Mouse (Mus musculus) limb, embryonic 13.5 days (tissue): ENCODE data around the gene Pnma1. TPM values are rescaled to one million over a fixed set of nuclear protein-coding genes. Genes with fewer than 3 reads are reported as not detected.
A peak's percentile ranks its signal among the peaks of the same experiment; 100 is the strongest.

Experiments used
- ATAC-seq: fragments of 200-750 bp; cut with Nextera tagmentation; 2 replicates; pipeline ENCODE4 v1.8.0; 2017; ENCODE audit warnings: low read depth, moderate number of reproducible peaks, moderate TSS enrichment; ENCODE audit not compliant: low FRiP score
- H3K27ac ChIP-seq: fragments of 300-500 bp; sonication (generic); 2 replicates; pipeline ENCODE4 v1.5.1; 2015; ENCODE audit warnings: inconsistent platforms, mild to moderate bottlenecking, moderate library complexity
- H3K27me3 ChIP-seq: fragments of 300-500 bp; sonication (generic); 2 replicates; pipeline ENCODE4 v1.6.1; 2015; ENCODE audit warnings: mild to moderate bottlenecking, inconsistent platforms
- H3K36me3 ChIP-seq: fragments of 300-500 bp; sonication (generic); 2 replicates; pipeline ENCODE4 v1.6.1; 2015; ENCODE audit warnings: inconsistent platforms, mild to moderate bottlenecking, moderate library complexity
- H3K4me1 ChIP-seq: fragments of 300-500 bp; sonication (generic); 2 replicates; pipeline ENCODE4 v1.6.1; 2015; ENCODE audit warnings: inconsistent platforms
- H3K4me2 ChIP-seq: fragments of 300-500 bp; sonication (generic); replicated peaks from 2 replicates; pipeline ENCODE4 v1.6.1; 2015; ENCODE audit warnings: inconsistent platforms, mild to moderate bottlenecking, moderate library complexity
- H3K4me3 ChIP-seq: fragments of 300-500 bp; sonication (generic); 2 replicates; pipeline ENCODE4 v1.5.1; 2015; ENCODE audit warnings: moderate library complexity, mild to moderate bottlenecking, inconsistent platforms
- H3K9ac ChIP-seq: fragments of 300-500 bp; sonication (generic); 2 replicates; pipeline ENCODE4 v1.6.1; 2015; ENCODE audit warnings: mild to moderate bottlenecking, inconsistent platforms
- H3K9me3 ChIP-seq: fragments of 300-500 bp; sonication (generic); 2 replicates; pipeline ENCODE4 v1.6.1; 2016; ENCODE audit warnings: inconsistent platforms
- WGBS: fragments of 180-500 bp; shearing (Covaris S2); methylation state at CpG from one replicate; pipeline ENCODE4 v1.1.7; 2015; 5-methylcytosine and 5-hydroxymethylcytosine counted together
- polyA plus RNA-seq: library from polyadenylated mRNA; unstranded; fragments of >200 nt; fragmentation: Nextera tagmentation; extraction: Ambion mirVana; gene quantifications from 2 replicates; pipeline ENCODE4 v1.2.1, GENCODE M21; 2015

Gene Pnma1
- polyA plus RNA-seq, 1 experiment from 2014 or later = 1.4 TPM

DNA sequence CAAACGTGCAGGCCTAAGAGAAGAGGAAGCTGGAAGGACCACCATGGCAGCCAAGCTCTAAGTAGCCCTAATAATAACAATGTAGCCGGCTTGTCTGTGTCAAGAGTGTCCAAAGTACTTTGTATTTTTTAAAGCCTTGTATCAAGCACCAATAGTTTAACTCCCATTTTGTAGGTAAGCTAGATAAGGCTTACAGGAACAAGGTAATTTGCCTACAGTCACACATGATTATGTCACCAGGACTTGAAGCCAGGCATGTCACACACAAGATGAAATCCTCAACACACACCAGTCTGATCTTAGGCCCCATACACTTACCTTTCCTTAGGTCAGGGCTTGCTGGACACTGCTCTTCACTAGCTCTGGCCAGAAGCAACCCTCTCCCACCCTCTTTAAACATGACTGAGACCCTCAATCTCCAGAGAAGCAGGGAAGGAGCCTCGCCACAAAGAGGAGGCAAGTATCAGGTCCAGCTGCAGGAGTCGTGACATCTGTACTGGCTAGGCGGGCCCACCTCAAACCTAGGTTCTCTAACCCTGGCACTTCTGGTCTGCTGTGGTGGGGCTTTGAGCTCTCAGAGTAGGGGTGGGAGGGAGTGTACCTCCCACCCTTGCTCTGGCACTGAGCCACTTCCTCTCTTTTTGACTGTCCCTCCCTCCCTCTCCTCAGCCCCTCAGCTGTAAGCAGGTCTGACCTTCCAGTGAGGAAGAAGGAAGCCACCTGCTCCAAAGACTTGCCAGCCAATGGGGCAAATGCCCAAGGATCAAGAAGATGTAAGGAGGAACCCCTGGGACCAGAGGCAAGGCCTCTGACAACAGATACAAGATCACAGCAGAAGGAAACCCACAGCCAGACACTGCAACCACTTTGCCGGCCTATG is 28.8 kb upstream of the Pnma1 start:
- Histone ChIP-seq H3K4me1 (peaks cover 84% of the 10 kb centered on the region), H3K36me3 (peaks cover 18% of the 10 kb centered on the region), H3K4me3 (no peak overlapping the region), H3K4me2 (peak overlapping the region; percentile 72), H3K9me3 (no peaks in the 10 kb centered on the region), H3K9ac (peak overlapping the region; percentile 31), H3K27me3 (no peaks in the 10 kb centered on the region), H3K27ac (peak overlapping the region; percentile 94; the same call in 1 of the 2 replicates)
- ATAC-seq = no peak
- WGBS = 45% methylated on average over 6 of the region's 6 CpGs

DNA sequence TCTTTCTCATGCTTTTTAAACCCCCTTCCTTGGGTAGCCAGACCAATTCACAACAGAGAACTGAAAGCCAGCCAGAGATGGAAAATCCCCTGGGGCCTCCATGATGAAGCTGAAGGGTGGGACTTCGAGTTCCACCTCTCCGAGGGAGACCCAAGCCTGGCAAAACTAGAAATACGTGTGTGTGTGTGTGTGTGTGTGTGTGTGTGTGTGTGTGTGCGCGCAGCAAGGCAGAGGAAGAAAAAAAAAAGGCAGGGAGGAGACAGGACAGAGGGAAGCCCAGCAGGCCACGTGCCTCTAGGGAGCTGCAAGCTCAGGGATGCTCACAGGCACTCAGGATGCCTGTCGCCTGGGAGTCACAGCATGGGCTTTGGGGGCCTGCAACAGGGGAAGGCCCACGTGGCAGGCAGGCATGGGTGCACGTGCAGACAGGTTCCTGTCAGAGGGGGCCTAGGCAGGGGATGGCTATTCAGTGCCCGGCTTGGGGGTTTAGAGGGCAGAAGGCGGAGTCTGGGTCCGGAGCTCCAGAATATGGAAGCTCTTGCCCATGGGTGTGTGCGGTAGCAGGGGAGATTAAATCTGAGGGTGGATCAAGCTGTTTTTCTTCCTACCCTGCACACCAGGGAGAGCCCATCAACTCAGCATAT is 28.0 kb upstream of the Pnma1 start:
- Histone ChIP-seq H3K9me3 (no peaks in the 10 kb centered on the region), H3K27ac (peak overlapping the region; percentile 94), H3K4me2 (peak overlapping the region; percentile 72), H3K4me1 (peaks cover 75% of the 10 kb centered on the region), H3K36me3 (peaks cover 26% of the 10 kb centered on the region), H3K9ac (peak overlapping the region; percentile 76), H3K27me3 (no peaks in the 10 kb centered on the region), H3K4me3 (peak overlapping the region; percentile 51)
- no peak for ATAC-seq
- WGBS = 4% methylated on average over 12 of the region's 13 CpGs

DNA sequence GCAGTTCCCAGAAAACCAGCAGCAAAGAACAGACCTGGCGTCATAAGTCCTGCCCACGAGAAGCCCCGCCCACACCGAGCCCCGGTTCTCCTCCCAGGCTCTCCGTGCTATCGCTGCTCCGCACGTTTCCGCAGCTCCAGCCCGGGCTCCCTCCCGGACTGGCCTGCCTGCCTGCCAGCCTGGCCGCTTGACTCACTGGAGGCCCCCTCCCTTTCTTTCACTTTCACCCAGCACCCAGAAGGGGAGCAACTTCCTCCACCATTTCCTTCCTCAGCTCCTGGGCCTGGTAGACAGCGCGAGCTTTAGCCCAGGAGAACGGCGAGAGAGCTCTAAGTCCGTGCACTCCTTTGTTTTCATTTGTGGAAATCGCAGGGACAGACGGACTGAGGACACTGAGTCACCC is 27.4 kb upstream of the Pnma1 start:
- H3K4me1 ChIP-seq = peaks cover 69% of the 10 kb centered on the region
- H3K36me3 ChIP-seq = peaks cover 32% of the 10 kb centered on the region
- WGBS = under 1% methylated on average over 20 of the region's 20 CpGs
- ATAC-seq = peak; percentile 82
- H3K4me3 ChIP-seq = peak overlapping the region; percentile 51
- H3K9ac ChIP-seq = peak overlapping the region; percentile 76
- H3K9me3 ChIP-seq = no peaks in the 10 kb centered on the region
- peak overlapping the region; percentile 72 for H3K4me2 ChIP-seq
- H3K27ac ChIP-seq = peak overlapping the region; percentile 94
- H3K27me3 ChIP-seq = no peaks in the 10 kb centered on the region

DNA sequence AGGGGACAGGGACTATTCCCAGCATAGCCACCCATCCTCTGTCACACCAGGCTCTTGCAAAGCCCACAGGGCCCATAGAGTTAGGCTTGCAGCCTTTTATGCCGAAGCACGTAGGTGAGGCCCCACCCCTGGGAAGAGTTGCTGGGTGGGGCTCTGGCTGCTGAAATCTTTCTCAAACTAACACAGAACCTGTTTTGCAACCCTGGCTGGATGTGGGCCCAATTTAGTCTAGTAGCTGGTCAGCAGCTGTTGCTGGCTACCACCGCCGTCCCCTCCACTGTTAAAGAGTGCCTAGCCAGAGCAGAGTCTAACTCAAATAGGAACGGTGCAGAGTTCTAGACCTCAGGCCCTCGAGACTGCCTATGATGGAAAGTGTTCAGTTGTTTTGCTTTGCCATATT is 26.6 kb upstream of the Pnma1 start:
- Histone ChIP-seq H3K27me3 (no peaks in the 10 kb centered on the region), H3K4me3 (no peak overlapping the region), H3K4me1 (peaks cover 62% of the 10 kb centered on the region), H3K27ac (no peak overlapping the region; the same call in 1 of the 2 replicates), H3K36me3 (peaks cover 37% of the 10 kb centered on the region), H3K9me3 (no peaks in the 10 kb centered on the region), H3K4me2 (peak overlapping the region; percentile 72), H3K9ac (0 out of 2 replicates have a peak overlapping the region, but pooled peaks have one; percentile 8)
- ATAC-seq = no peak
- 78% methylated on average over 6 of the region's 6 CpGs for WGBS

DNA sequence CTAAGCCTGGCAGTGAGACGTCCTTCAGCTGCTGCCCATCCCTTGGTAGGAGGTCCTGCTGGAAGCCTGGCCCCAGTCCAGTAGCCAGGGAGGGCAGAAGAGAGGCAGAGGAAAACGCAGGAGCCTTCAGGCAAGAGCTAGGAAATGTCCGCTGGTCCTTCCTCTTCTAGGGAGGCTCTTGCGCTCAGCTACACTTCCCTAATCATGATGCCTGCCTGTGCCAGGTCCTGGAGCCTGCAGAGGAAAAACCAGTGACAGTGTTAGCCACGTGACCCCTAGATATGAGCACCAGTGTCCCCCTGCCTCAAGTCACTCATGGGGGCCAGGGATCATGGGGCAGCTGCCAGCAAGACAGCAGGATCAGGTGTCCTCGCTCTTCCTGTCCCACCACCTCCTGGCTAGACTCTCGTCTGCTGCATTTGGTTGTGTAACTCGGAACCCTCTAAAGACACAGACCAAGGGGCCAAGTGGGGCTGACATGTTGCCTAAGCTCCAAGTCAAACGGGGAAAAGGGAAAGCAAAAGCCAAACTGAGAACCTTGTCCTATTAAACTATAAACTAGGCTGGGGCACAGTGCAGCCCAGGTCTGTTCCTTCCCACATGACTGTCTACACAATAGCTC is 26.0 kb upstream of the Pnma1 start:
- no peaks in the 10 kb centered on the region for H3K27me3 ChIP-seq
- peaks cover 41% of the 10 kb centered on the region for H3K36me3 ChIP-seq
- peak overlapping the region; percentile 72; the same call in 1 of the 2 replicates for H3K4me2 ChIP-seq
- H3K9ac ChIP-seq = 0 out of 2 replicates have a peak overlapping the region, but pooled peaks have one; percentile 8
- no peak overlapping the region; the same call in 1 of the 2 replicates for H3K27ac ChIP-seq
- 79% methylated on average over 9 of the region's 9 CpGs for WGBS
- H3K4me3 ChIP-seq = no peak overlapping the region
- no peaks in the 10 kb centered on the region for H3K9me3 ChIP-seq
- no peak for ATAC-seq
- H3K4me1 ChIP-seq = peaks cover 56% of the 10 kb centered on the region

DNA sequence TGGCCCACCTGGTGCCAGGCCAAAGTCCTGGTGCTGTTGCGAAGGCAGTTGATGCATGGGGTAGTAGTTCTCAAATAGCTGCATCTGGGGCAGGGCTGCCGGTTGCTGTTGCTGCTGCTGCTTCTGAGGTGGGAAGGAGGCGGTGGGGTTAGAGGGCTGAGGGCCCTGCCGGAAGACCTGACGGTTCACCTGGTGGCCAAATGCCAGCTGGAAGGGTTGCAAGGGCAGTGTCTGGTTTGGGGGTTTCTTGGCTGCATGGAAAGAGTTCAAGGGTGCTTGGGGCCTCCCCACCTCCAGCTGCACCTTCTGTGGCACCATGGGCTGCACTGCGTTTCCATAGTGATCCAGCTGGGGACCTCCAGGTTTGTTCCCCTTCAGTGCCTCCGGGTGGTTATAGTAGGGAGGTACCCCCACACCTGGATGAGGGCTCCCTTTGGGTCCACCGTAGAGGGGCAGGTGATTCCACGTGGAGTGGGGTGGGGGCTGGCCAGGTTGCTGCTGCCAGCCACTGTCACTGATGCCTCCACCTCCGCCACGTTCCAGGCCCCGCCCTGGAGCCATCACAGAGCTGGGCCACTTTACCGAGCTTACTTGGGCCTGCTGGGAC is 25.1 kb upstream of the Pnma1 start:
- Histone ChIP-seq H3K36me3 (peaks cover 43% of the 10 kb centered on the region), H3K9ac (no peak overlapping the region), H3K4me3 (no peak overlapping the region), H3K27ac (no peak overlapping the region), H3K4me1 (peaks cover 47% of the 10 kb centered on the region), H3K4me2 (no peak overlapping the region), H3K27me3 (no peaks in the 10 kb centered on the region), H3K9me3 (no peaks in the 10 kb centered on the region)
- no peak for ATAC-seq
- 91% methylated on average over 13 of the region's 13 CpGs for WGBS

DNA sequence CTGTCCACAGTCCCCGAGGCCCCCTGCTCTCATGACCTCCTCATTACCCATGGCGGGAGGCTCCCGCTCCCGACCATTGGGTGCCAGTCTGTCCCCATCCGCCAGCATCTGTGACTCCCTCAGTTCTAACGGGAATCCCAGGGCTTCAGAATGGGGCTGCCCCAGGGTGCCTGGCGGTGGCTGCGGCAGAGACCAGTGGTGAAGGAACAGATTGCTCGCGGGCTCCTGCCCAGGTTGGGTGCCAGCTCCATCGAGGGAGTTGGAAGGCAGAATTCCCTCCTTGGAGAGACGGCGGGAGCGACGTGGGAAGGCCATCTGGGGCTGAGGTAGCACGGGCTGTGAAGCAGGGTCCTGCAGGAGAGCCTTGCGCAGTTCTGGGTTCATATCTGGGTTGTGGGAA is 24.6 kb upstream of the Pnma1 start:
- ATAC-seq = no peak
- H3K4me3 ChIP-seq = no peak overlapping the region
- H3K9ac ChIP-seq = no peak overlapping the region
- peaks cover 42% of the 10 kb centered on the region for H3K4me1 ChIP-seq
- H3K27me3 ChIP-seq = no peaks in the 10 kb centered on the region
- H3K27ac ChIP-seq = no peak overlapping the region
- 93% methylated on average over 17 of the region's 17 CpGs for WGBS
- no peak overlapping the region for H3K4me2 ChIP-seq
- H3K36me3 ChIP-seq = peaks cover 43% of the 10 kb centered on the region
- H3K9me3 ChIP-seq = no peaks in the 10 kb centered on the region

DNA sequence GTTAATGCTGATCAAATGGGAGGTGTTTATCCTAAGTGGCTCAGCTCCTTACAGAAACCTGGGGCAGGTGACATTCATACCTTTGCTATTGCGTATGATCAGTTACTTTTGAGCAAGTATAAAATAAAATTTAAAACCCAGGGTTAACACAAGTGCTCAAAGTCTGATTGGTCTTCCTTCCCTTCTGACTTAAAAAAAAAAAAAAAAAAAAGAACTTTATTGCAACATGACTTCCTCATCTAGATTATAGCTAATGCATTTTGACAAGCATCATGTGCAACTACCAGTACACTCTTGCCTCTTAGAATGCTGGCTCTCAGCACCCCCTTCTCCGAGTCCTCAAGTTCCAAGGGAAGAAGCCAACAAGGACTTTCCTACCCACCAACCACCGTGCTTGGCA is 23.9 kb upstream of the Pnma1 start:
- H3K27me3 ChIP-seq = no peaks in the 10 kb centered on the region
- H3K9ac ChIP-seq = no peak overlapping the region
- no peak overlapping the region for H3K4me2 ChIP-seq
- H3K9me3 ChIP-seq = no peaks in the 10 kb centered on the region
- peaks cover 47% of the 10 kb centered on the region for H3K36me3 ChIP-seq
- H3K4me1 ChIP-seq = peaks cover 35% of the 10 kb centered on the region
- no peak overlapping the region for H3K4me3 ChIP-seq
- no peak overlapping the region for H3K27ac ChIP-seq
- WGBS = 93% methylated on average over 3 of the region's 3 CpGs
- ATAC-seq = no peak

DNA sequence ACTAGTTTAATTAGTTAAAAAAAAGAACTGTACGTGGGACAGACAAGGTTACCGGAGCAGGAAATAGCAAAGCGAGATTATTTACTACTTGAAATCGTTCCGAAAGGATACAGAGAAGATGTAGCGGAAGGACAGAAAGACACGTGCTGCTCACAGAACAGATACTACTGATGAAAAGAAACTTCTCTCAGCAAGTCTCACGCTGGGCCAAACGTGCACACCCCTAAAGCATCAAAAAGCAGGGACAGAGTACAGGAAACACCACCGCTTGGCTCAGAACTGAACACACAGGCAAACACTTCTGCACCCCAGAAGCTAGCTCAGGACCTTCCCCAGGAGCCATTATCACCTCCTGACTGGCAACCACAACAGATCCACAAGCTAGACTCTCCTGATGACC is 22.3 kb upstream of the Pnma1 start:
- no peak overlapping the region for H3K27ac ChIP-seq
- 85% methylated on average over 10 of the region's 10 CpGs for WGBS
- H3K36me3 ChIP-seq = peaks cover 52% of the 10 kb centered on the region
- H3K4me3 ChIP-seq = no peak overlapping the region
- H3K4me1 ChIP-seq = peaks cover 32% of the 10 kb centered on the region
- ATAC-seq = no peak
- H3K4me2 ChIP-seq = no peak overlapping the region
- no peaks in the 10 kb centered on the region for H3K27me3 ChIP-seq
- no peak overlapping the region for H3K9ac ChIP-seq
- no peaks in the 10 kb centered on the region for H3K9me3 ChIP-seq

DNA sequence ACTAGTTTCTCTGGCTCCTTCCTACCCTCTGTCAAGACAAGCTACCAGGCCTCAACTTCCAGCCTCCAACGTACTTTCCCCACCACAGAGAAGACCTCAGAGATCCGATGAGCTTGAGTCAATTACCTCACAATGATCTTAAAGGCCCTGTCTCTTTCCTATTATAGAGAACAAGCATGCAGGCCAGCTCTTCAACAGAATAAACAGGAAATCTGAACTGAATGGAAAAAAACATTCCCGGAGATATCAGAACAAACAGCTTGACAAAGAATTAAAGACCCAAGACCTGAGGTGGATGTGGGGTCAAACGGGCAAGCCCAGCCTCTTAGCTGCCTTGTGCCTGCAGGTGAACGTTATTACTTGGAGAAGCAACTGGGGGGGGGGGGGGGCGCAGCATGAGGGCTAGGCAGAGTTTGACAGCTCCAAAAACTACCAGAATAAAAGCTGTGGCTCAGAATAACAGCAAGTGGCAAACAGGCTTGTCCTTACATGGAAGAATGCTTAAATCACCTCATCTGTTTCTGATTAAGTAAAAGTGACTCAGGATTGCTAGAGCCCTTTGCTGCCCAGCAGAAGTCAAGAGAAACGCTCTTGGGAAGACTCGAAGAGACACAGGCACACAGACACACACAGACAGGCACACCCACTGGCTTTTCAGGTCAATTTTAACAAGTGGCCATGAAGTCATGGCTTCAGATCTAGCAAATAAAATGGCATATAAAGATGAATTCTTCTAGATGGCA is 17.5 kb upstream of the Pnma1 start:
- WGBS = 26% methylated on average over 8 of the region's 8 CpGs
- Histone ChIP-seq H3K27ac (no peak overlapping the region; the same call in 1 of the 2 replicates), H3K4me3 (no peak overlapping the region), H3K27me3 (no peaks in the 10 kb centered on the region), H3K9ac (no peak overlapping the region), H3K36me3 (peaks cover 49% of the 10 kb centered on the region), H3K9me3 (no peaks in the 10 kb centered on the region), H3K4me2 (no peak overlapping the region), H3K4me1 (peaks cover 20% of the 10 kb centered on the region)
- 0 out of 2 replicates have a peak, but pooled peaks have one; percentile 40 for ATAC-seq

DNA sequence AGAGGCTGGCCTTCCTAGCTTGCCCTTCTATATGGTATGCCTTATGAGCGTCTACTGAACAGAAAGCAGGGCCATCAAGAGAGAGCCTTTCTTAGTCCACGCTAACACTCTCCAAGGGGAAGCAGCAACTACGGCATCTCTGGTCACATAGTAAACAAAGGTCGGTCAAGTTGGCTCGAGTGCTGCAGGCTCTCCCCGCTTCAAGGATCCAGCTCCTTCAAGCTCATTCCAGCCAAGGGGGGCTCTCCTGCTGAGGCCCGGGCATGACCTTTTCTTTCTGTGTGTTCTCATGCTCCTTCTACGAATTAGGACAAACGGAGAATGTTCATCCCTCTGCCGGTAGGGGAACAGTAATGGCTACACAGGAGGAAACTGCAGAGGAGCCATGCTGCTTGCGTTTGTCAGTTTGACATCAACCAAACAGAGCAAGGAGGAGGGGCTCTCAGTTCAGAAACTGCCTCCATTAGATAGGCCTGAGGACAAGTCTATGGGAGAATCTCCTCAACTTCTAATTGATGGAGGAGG is 15.4 kb upstream of the Pnma1 start:
- no peaks in the 10 kb centered on the region for H3K27me3 ChIP-seq
- ATAC-seq = no peak
- WGBS = 92% methylated on average over 11 of the region's 11 CpGs
- H3K9me3 ChIP-seq = no peaks in the 10 kb centered on the region
- H3K4me1 ChIP-seq = peaks cover 20% of the 10 kb centered on the region
- no peak overlapping the region for H3K4me3 ChIP-seq
- no peak overlapping the region for H3K9ac ChIP-seq
- no peak overlapping the region for H3K4me2 ChIP-seq
- H3K27ac ChIP-seq = no peak overlapping the region
- H3K36me3 ChIP-seq = peaks cover 60% of the 10 kb centered on the region
